Mouse (Mus musculus) embryonic fibroblast, embryonic 13.5 days (primary cell): ENCODE results near the gene Defb48.

Experiments used
- CTCF ChIP-seq: IDR thresholded peaks from 2 replicates; pipeline ENCODE4 v1.5.1; 2011; ENCODE audit warnings: mild to moderate bottlenecking, control low read depth, low read length, moderate library complexity, borderline replicate concordance; ENCODE audit not compliant: insufficient read depth
- POLR2A ChIP-seq: IDR thresholded peaks from 2 replicates; pipeline ENCODE4 v1.6.1; 2011; ENCODE audit warnings: low read depth, mild to moderate bottlenecking, control low read depth, low read length, moderate library complexity

DNA sequence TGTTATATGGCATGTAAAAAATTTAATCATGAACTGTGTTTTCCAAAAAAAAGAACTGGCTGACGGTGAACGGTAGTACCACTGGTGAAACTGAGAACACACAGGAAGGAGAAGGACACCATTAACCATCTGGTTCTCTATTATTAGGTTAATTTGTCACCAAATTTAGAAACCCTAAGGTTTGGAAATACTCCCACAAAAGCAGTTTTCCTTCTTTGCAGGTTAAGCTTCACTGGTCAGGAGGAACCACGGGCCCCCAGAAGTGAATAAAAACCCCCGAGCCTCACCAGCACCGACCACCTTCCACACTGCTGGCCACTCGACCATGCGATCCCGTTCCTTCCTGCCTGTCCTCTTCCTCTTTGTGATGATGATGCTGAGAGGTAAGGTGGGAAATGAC lies 13.5 kb upstream of the Defb48 start, which contains the start of gene Defb47:
- TF ChIP-seq POLR2A (no peak), CTCF (no peak)
